Mouse (Mus musculus) brain, embryonic 14.5 days (tissue): ENCODE data around the gene Slco1b2. TPM values are rescaled to one million over a fixed set of nuclear protein-coding genes. Genes with fewer than 3 reads are reported as not detected.
A peak's percentile ranks its signal among the peaks of the same experiment; 100 is the strongest.
"Not testable (repeated sequence)": the region's sequence is repeated elsewhere in the genome, so short reads cannot be mapped to it uniquely, and the experiment has no call there.

Source experiments
- DNase-seq: peaks from one replicate; pipeline ENCODE4 v3.0.0-alpha.2; 2011; ENCODE audit warnings: low read depth
- CTCF ChIP-seq: fragments of 200-500 bp; IDR thresholded peaks from 2 replicates; pipeline ENCODE4 v1.5.1; 2012; ENCODE audit warnings: inconsistent platforms, mild to moderate bottlenecking, moderate library complexity, borderline replicate concordance; ENCODE audit not compliant: insufficient read depth, insufficient read length; ENCODE audit errors: extremely low read depth
- POLR2A ChIP-seq: fragments of 200-500 bp; IDR thresholded peaks from 2 replicates; pipeline ENCODE4 v1.6.1; 2012; ENCODE audit warnings: mild to moderate bottlenecking, inconsistent platforms, borderline replicate concordance; ENCODE audit not compliant: poor library complexity, insufficient read depth, insufficient read length, severe bottlenecking; ENCODE audit errors: extremely low read depth
- polyA plus RNA-seq: library from polyadenylated mRNA; depleted of rRNA; stranded (reverse); fragments of >200 nt; gene quantifications from 2 replicates; pipeline ENCODE4 v1.2.3, GENCODE M21; 2012; rRNA removed

The Slco1b2 gene
- 0.01 and 0.04 TPM in 2 replicates for polyA plus RNA-seq

GRCm38 (mm10) chr6:141629291-141629690 is at the start of gene Slco1b2:
Slco1b2 (plus strand) TSS chr6:141629518.
- no peak for TF ChIP-seq POLR2A
- no peak for TF ChIP-seq CTCF
- DNase-seq: no peak

- no peak for DNase-seq
- TF ChIP-seq POLR2A (no peak), CTCF (no peak)
Measured at GRCm38 (mm10) chr6:141584791-141585403, 44.4 kb upstream of the Slco1b2 start.

GRCm38 (mm10) chr6:141590002-141590401 is 39.3 kb upstream of the Slco1b2 start:
- TF ChIP-seq CTCF (no peak), POLR2A (no peak)
- DNase-seq: no peak

DNA sequence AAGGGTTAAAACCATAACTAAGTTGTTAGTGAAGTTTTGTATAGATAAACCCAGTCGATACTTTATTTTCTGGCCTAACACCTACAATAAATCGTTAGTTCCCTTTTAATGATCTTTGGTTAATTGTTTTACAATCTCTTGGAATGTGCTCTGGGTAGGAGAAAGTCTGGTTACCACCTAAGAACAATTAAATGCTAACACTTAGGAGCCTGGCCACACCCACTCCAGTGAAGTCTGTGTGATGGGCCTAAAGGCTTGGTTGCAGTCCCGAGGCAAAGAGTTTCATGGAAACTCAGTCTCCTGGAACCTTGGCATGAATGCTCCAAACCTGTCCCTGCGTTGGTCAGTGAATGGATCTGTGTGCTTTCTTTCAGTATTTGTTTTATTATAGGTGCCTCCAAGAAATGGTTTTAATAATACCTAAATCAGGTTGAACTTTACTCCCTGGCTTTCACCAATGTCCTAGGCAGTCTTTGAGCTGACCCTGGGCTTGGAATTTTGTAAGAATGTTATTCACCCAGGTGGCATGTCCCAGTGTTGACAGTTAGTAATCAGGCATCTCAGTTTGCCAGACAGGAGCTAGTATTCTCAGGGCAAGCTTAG is 38.6 kb upstream of the Slco1b2 start:
- DNase-seq: not testable (repeated sequence)

- DNase-seq: no peak
- no peak for TF ChIP-seq CTCF
- TF ChIP-seq POLR2A: no peak
Measured at GRCm38 (mm10) chr6:141596081-141596480, 33.2 kb upstream of the Slco1b2 start.

GRCm38 (mm10) chr6:141597037-141597436 is 32.3 kb upstream of the Slco1b2 start:
- TF ChIP-seq POLR2A: no peak
- TF ChIP-seq CTCF: no peak
- no peak for DNase-seq

GRCm38 (mm10) chr6:141600940-141601339 is 28.4 kb upstream of the Slco1b2 start:
- TF ChIP-seq POLR2A (no peak), CTCF (no peak)
- DNase-seq: no peak

GRCm38 (mm10) chr6:141610702-141611260 is 18.5 kb upstream of the Slco1b2 start:
- DNase-seq: no peak

DNA sequence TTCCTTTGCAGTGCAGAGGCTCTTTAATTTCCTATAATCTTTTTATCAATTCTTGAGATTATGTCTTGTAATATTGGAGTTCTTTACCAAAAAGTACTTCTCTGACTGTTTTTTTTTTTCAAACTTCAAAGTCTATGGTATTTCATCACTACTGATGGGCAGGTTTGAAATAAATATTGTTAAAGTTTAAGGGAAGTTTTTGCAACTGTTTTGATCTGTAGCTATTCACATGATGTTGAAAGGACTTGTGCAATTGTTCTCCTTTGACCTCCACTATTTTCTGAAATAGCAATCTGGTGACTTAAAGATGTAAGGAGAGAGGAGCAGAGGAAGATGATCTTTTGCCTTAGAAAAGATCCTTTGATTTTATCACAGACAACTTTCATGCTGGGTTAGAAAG is 15.3 kb upstream of the Slco1b2 start:
- no peak for TF ChIP-seq CTCF
- TF ChIP-seq POLR2A: no peak
- no peak for DNase-seq

More at GRCm38 (mm10) chr6:141610702-141611260, 18.5 kb upstream of the Slco1b2 start:
- TF ChIP-seq CTCF (no peak), POLR2A (no peak)

- TF ChIP-seq CTCF (no peak), POLR2A (no peak)
- no peak for DNase-seq
Measured at GRCm38 (mm10) chr6:141615348-141615747, 14.0 kb upstream of the Slco1b2 start.

DNA sequence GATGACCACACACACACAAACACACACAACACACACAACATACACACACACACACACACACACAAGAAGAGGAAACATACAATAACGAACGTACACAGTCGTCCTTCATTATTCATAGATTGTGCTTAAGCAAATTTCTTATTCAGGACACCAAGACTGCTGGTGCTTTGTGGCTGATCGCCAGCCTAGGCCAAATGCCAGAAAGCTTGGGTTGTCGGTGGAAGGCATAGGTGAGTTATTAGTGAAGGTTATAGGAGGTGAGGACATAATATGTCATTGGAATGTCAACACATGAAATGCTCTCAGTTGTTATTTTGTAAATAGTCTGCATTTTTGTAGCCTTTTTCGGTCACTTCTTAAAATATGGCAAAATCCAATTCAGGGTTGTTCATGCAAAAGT is 3.6 kb downstream of the Slco1b2 start:
- DNase-seq: peak; percentile 24
- TF ChIP-seq POLR2A (no peak), CTCF (no peak)

DNA sequence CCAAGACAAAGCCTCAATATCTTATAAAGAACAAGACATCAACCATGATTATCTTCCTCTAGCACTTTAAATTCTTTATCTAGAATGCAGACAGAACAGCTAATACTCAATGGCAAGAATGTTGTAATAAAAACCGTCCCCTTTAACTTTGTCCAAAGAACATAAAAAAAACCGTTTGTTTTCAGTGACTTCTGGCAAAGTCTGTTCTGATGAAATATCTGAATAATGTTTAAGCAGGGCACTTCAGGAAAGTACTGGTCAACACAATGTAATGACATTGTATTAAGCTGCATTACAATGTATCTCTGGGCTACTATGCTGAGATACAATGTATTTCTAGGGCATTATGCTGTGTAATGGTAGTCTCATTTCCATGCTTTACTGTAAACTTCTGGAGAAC is 5.9 kb downstream of the Slco1b2 start:
- TF ChIP-seq CTCF: no peak
- TF ChIP-seq POLR2A: no peak
- no peak for DNase-seq

GRCm38 (mm10) chr6:141640639-141641038 is 11.3 kb downstream of the Slco1b2 start:
- DNase-seq: no peak
- TF ChIP-seq CTCF (no peak), POLR2A (no peak)
